Mouse (Mus musculus) forebrain, embryonic 11.5 days (tissue): ENCODE results near the gene Immp2l. TPM values are rescaled to one million over a fixed set of nuclear protein-coding genes. Genes with fewer than 3 reads are reported as not detected.
"Not testable (repeated sequence)": the region's sequence is repeated elsewhere in the genome, so short reads cannot be mapped to it uniquely, and the experiment has no call there.

Source experiments
- ATAC-seq: fragments of 200-750 bp; cut with Nextera tagmentation; replicated peaks from 2 replicates; pipeline ENCODE4 v1.8.0; 2017; ENCODE audit warnings: moderate TSS enrichment; ENCODE audit not compliant: low FRiP score
- DNase-seq: peaks from one replicate; pipeline ENCODE4 v3.0.0-alpha.2; 2017; ENCODE audit warnings: low spot score
- H3K27ac ChIP-seq: fragments of 300-500 bp; sonication (generic); 2 replicates; pipeline ENCODE4 v1.5.1; 2014; ENCODE audit warnings: low read depth, low read length
- H3K27me3 ChIP-seq: fragments of 300-500 bp; sonication (generic); 2 replicates; pipeline ENCODE4 v1.6.1; 2014; ENCODE audit warnings: mild to moderate bottlenecking, low read length, mixed read lengths; ENCODE audit not compliant: control insufficient read depth, insufficient read depth
- H3K36me3 ChIP-seq: fragments of 300-500 bp; sonication (generic); 2 replicates; pipeline ENCODE4 v1.6.1; 2014; ENCODE audit warnings: mild to moderate bottlenecking, low read length, moderate library complexity, mixed read lengths; ENCODE audit not compliant: control insufficient read depth, insufficient read depth
- H3K4me1 ChIP-seq: fragments of 300-500 bp; sonication (generic); replicated peaks from 2 replicates; pipeline ENCODE4 v1.6.1; 2014; ENCODE audit warnings: low read length, mixed read lengths; ENCODE audit not compliant: control insufficient read depth, insufficient read depth
- H3K4me2 ChIP-seq: fragments of 300-500 bp; sonication (generic); 2 replicates; pipeline ENCODE4 v1.6.1; 2014; ENCODE audit warnings: low read depth, mild to moderate bottlenecking, low read length, moderate library complexity, mixed read lengths; ENCODE audit not compliant: severe bottlenecking
- H3K4me3 ChIP-seq: fragments of 300-500 bp; sonication (generic); 2 replicates; pipeline ENCODE4 v1.5.1; 2014; ENCODE audit warnings: low read depth, low read length
- H3K9ac ChIP-seq: fragments of 300-500 bp; sonication (generic); 2 replicates; pipeline ENCODE4 v1.6.1; 2014; ENCODE audit warnings: low read length
- H3K9me3 ChIP-seq: fragments of 300-500 bp; sonication (generic); 2 replicates; pipeline ENCODE4 v1.6.1; 2016; ENCODE audit warnings: low read length, mixed read lengths; ENCODE audit not compliant: control insufficient read depth
- WGBS: fragments of 180-500 bp; shearing (Covaris S2); extraction: QIAGEN DNeasy Blood & Tissue Kit; methylation state at CpG from one replicate; pipeline ENCODE4 v1.1.7; 2014; 5-methylcytosine and 5-hydroxymethylcytosine counted together
- polyA plus RNA-seq: library from polyadenylated mRNA; unstranded; fragments of >200 nt; fragmentation: Nextera tagmentation; extraction: Ambion mirVana; gene quantifications from 2 replicates; pipeline ENCODE4 v1.2.1, GENCODE M21; 2014

The Immp2l gene
- polyA plus RNA-seq, 1 experiment from 2014 or later: 10.9 TPM

- no peaks in the 10 kb centered on the region for H3K27me3 ChIP-seq
- no peaks in the 10 kb centered on the region for H3K36me3 ChIP-seq
- DNase-seq (no peak), ATAC-seq (no peak)
- H3K9ac ChIP-seq: no peak overlapping the region
- no peak overlapping the region for H3K27ac ChIP-seq
- H3K9me3 ChIP-seq: no peaks in the 10 kb centered on the region
- 82% methylated on average over 6 of the region's 6 CpGs for WGBS
- no peak overlapping the region for H3K4me2 ChIP-seq
- H3K4me3 ChIP-seq: no peak overlapping the region
- no peaks in the 10 kb centered on the region for H3K4me1 ChIP-seq
These were observed 818.9 kb downstream of the Immp2l start for GRCm38 (mm10) chr12:41842694-41843329.

- no peak overlapping the region for H3K9ac ChIP-seq
- DNase-seq: no peak
- no peaks in the 10 kb centered on the region for H3K4me1 ChIP-seq
- 92% methylated on average over 7 of the region's 7 CpGs for WGBS
- H3K4me3 ChIP-seq: no peak overlapping the region
- H3K9me3 ChIP-seq: no peaks in the 10 kb centered on the region
- H3K27me3 ChIP-seq: no peaks in the 10 kb centered on the region
- H3K4me2 ChIP-seq: no peak overlapping the region
- no peak for ATAC-seq
- H3K27ac ChIP-seq: no peak overlapping the region
- no peaks in the 10 kb centered on the region for H3K36me3 ChIP-seq
These were observed 828.1 kb downstream of the Immp2l start for GRCm38 (mm10) chr12:41851896-41852470.

- not testable (repeated sequence) for H3K9me3 ChIP-seq, DNase-seq, H3K4me3 ChIP-seq, H3K27ac ChIP-seq, H3K9ac ChIP-seq, ATAC-seq, H3K36me3 ChIP-seq, H3K4me2 ChIP-seq, H3K4me1 ChIP-seq, H3K27me3 ChIP-seq
- WGBS: 43% methylated on average over 5 of the region's 5 CpGs
These were observed 835.8 kb downstream of the Immp2l start for GRCm38 (mm10) chr12:41859652-41860051.

DNA sequence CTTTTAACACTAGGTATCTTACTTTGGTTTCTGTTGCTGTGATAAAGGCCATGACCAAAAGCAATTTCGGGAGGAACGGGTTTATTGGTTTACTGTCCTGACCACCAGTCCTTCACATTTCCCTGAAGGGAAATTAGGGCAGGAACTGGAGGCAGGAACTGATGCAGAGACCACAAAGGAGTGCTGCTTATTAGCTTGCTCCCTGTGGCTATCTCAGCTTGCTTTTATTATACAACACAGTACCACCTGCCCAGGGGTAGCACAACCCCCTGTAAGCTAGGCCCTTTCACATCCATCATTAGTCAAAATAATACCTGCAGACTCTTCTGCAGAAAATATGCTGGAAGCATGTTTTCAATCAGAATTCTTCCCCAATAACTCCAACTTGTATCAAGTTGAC lies 844.4 kb downstream of the Immp2l start:
- DNase-seq: no peak
- no peak overlapping the region for H3K27ac ChIP-seq
- H3K27me3 ChIP-seq: no peaks in the 10 kb centered on the region
- WGBS: 93% methylated on average over 2 of the region's 2 CpGs
- no peak overlapping the region for H3K4me2 ChIP-seq
- H3K9ac ChIP-seq: no peak overlapping the region
- H3K36me3 ChIP-seq: no peaks in the 10 kb centered on the region
- H3K9me3 ChIP-seq: peaks cover 3% of the 10 kb centered on the region
- no peak overlapping the region for H3K4me3 ChIP-seq
- ATAC-seq: no peak
- H3K4me1 ChIP-seq: no peaks in the 10 kb centered on the region

- H3K36me3 ChIP-seq: no peaks in the 10 kb centered on the region
These were observed 850.1 kb downstream of the Immp2l start for GRCm38 (mm10) chr12:41874015-41874414.

DNA sequence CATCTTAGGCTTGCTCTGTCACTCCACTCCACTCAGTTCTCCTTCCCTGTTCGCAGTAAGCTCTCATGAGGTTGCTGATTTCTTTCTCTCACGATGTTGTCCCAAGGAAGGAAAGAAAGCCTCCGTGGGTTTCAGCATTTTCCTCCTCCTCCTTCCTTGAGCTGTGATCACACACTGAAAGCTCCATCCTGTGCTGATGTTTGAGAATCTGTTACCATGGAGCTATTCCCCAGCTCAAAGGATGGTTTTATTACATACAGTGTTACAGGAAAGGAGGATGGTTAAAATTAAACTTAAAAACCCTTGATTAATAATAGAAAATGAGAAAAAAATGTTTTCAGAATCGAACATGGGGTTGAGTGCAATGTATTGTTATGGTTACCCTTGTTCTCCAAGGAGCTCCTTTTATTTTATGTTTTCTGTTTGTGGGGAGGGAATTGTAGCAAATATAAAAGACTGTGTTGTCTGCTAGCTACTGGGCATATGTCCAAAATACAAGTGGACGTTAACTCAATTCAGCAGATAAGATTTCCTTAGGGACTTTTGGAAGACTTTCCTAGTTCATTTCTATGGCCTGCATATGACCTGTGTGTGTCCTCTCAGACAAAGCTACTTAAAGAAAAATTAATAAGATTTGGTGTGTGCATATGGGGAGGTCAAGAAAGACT lies 853.5 kb downstream of the Immp2l start:
- WGBS: 77% methylated on average over 5 of the region's 5 CpGs

More at GRCm38 (mm10) chr12:41874015-41874414, 850.1 kb downstream of the Immp2l start:
- no peaks in the 10 kb centered on the region for H3K9me3 ChIP-seq
- DNase-seq: no peak
- no peak overlapping the region for H3K9ac ChIP-seq
- WGBS: 86% methylated on average over 2 of the region's 2 CpGs
- no peak overlapping the region for H3K4me3 ChIP-seq
- H3K4me1 ChIP-seq: no peaks in the 10 kb centered on the region
- no peak overlapping the region for H3K27ac ChIP-seq
- H3K4me2 ChIP-seq: no peak overlapping the region
- H3K27me3 ChIP-seq: no peaks in the 10 kb centered on the region
- ATAC-seq: no peak

GRCm38 (mm10) chr12:41878493-41878892 lies 854.6 kb downstream of the Immp2l start:
- H3K27me3 ChIP-seq: no peaks in the 10 kb centered on the region
- no peak for DNase-seq
- no peak overlapping the region for H3K4me2 ChIP-seq
- H3K9ac ChIP-seq: no peak overlapping the region
- no peaks in the 10 kb centered on the region for H3K9me3 ChIP-seq
- H3K4me1 ChIP-seq: no peaks in the 10 kb centered on the region
- H3K4me3 ChIP-seq: no peak overlapping the region
- H3K36me3 ChIP-seq: no peaks in the 10 kb centered on the region
- WGBS: 89% methylated on average over 3 of the region's 3 CpGs
- no peak for ATAC-seq
- H3K27ac ChIP-seq: no peak overlapping the region

More for the DNA sequence above, 853.5 kb downstream of the Immp2l start:
- Histone ChIP-seq H3K4me1 (no peaks in the 10 kb centered on the region), H3K9ac (no peak overlapping the region), H3K36me3 (no peaks in the 10 kb centered on the region), H3K27me3 (no peaks in the 10 kb centered on the region), H3K9me3 (no peaks in the 10 kb centered on the region), H3K27ac (no peak overlapping the region), H3K4me3 (no peak overlapping the region), H3K4me2 (no peak overlapping the region)
- no peak for DNase-seq
- ATAC-seq: no peak

DNA sequence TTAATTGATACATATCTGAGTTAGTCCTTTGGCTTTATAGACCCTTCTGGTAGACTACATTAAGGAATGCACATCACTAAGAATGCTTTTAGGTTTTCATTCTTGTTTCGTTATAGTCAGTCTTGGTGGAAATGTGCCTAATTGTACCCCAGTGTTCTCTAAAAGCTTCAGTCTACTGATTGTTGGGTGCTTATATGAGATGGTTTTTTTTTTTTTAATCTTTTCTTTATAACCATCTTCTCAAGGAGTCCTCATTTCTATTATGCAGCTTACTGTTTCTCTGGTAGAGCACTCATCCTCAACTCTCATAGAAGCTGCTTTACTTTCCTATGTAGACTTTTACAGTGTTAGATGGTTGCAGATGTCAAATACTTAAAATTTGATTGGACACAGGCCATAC lies 855.1 kb downstream of the Immp2l start:
- WGBS: 88% methylated on average over 1 of the region's 1 CpGs
- Histone ChIP-seq H3K27ac (no peak overlapping the region), H3K36me3 (no peaks in the 10 kb centered on the region), H3K9me3 (no peaks in the 10 kb centered on the region), H3K4me2 (no peak overlapping the region), H3K27me3 (no peaks in the 10 kb centered on the region), H3K9ac (no peak overlapping the region), H3K4me1 (no peaks in the 10 kb centered on the region), H3K4me3 (no peak overlapping the region)
- ATAC-seq (no peak), DNase-seq (no peak)
